Mouse (Mus musculus) limb, embryonic 14.5 days (tissue): ENCODE measurements at regions not wholly inside any gene's neighbourhood (a gene's known extent, or its start where the extent isn't known, plus 50 kb on each side); places are given as distances from the start of the nearest gene placed in this dataset.

ENCODE experiments used
- ATAC-seq: fragments of 200-750 bp; cut with Nextera tagmentation; 2 replicates; pipeline ENCODE4 v1.8.0; 2017; ENCODE audit warnings: low read depth, moderate number of reproducible peaks, moderate TSS enrichment; ENCODE audit not compliant: low FRiP score
- DNase-seq: peaks from one replicate; pipeline ENCODE4 v3.0.0-alpha.2; 2015; ENCODE audit warnings: low spot score
- H3K27ac ChIP-seq: fragments of 300-500 bp; sonication (generic); replicated peaks from 2 replicates; pipeline ENCODE4 v1.5.1; 2014; ENCODE audit warnings: low read depth, mild to moderate bottlenecking, low read length, moderate library complexity, mixed read lengths
- H3K27me3 ChIP-seq: fragments of 300-500 bp; sonication (generic); 2 replicates; pipeline ENCODE4 v1.6.1; 2014; ENCODE audit warnings: low read length, mixed read lengths; ENCODE audit not compliant: control insufficient read depth, insufficient read depth
- H3K36me3 ChIP-seq: fragments of 300-500 bp; sonication (generic); 2 replicates; pipeline ENCODE4 v1.6.1; 2014; ENCODE audit warnings: mild to moderate bottlenecking, low read length, moderate library complexity, mixed read lengths; ENCODE audit not compliant: control insufficient read depth, insufficient read depth
- H3K4me1 ChIP-seq: fragments of 300-500 bp; sonication (generic); 2 replicates; pipeline ENCODE4 v1.6.1; 2014; ENCODE audit warnings: antibody characterized with exemption, low read length, mixed read lengths; ENCODE audit not compliant: control insufficient read depth, insufficient read depth
- H3K4me2 ChIP-seq: fragments of 300-500 bp; sonication (generic); replicated peaks from 2 replicates; pipeline ENCODE4 v1.6.1; 2014; ENCODE audit warnings: low read depth, mild to moderate bottlenecking, low read length, moderate library complexity; ENCODE audit not compliant: severe bottlenecking
- H3K4me3 ChIP-seq: fragments of 300-500 bp; sonication (generic); replicated peaks from 2 replicates; pipeline ENCODE4 v1.5.1; 2014; ENCODE audit warnings: low read length
- H3K9ac ChIP-seq: fragments of 300-500 bp; sonication (generic); 2 replicates; pipeline ENCODE4 v1.6.1; 2014; ENCODE audit warnings: mild to moderate bottlenecking, low read depth, low read length, moderate library complexity; ENCODE audit not compliant: severe bottlenecking
- H3K9me3 ChIP-seq: fragments of 300-500 bp; sonication (generic); 2 replicates; pipeline ENCODE4 v1.6.1; 2016; ENCODE audit warnings: low read length; ENCODE audit not compliant: control insufficient read depth
- POLR2A ChIP-seq: fragments of 200-500 bp; IDR thresholded peaks from 2 replicates; pipeline ENCODE4 v1.8.0; 2012; ENCODE audit warnings: inconsistent platforms, mild to moderate bottlenecking, moderate library complexity, borderline replicate concordance; ENCODE audit not compliant: insufficient read depth, insufficient read length; ENCODE audit errors: extremely low read depth
- WGBS: fragments of 180-500 bp; shearing (Covaris S2); extraction: QIAGEN DNeasy Blood & Tissue Kit; methylation state at CpG from one replicate; pipeline ENCODE4 v1.1.7; 2014; 5-methylcytosine and 5-hydroxymethylcytosine counted together

DNA sequence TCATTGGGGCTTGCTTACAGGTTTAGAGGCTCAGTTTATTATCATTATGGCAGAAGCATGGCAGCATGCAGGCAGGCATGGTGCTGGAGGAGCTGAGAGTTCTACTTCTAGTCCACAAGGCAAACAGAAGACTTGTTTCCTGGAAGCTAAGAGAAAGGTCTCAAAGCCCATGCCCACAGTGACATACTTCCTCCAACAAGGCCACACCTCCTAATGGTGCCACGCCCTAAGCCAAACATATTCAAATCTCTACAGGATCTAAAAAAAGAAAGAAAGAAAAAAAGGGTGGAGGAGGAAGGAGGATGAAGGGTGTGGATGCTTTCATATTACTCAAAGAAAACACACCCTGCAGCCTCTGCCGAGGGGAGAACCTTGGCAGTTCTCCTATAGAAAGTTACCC is 146.3 kb upstream of the Nabp1 start:
- Histone ChIP-seq H3K9ac (no peak overlapping the region), H3K4me2 (no peak overlapping the region), H3K27me3 (no peaks in the 10 kb centered on the region), H3K27ac (no peak overlapping the region), H3K4me1 (peaks cover 10% of the 10 kb centered on the region; the same call in 1 of the 2 replicates), H3K36me3 (no peaks in the 10 kb centered on the region), H3K4me3 (no peak overlapping the region), H3K9me3 (no peaks in the 10 kb centered on the region)
- 70% methylated on average over 2 of the region's 2 CpGs for WGBS
- ATAC-seq = no peak
- TF ChIP-seq POLR2A = no peak
- DNase-seq = no peak

GRCm38 (mm10) chr1:51622986-51623385 is 144.8 kb upstream of the Nabp1 start:
- H3K27me3 ChIP-seq = no peaks in the 10 kb centered on the region
- no peaks in the 10 kb centered on the region for H3K9me3 ChIP-seq
- 91% methylated on average over 3 of the region's 3 CpGs for WGBS
- no peak overlapping the region for H3K4me3 ChIP-seq
- no peak for TF ChIP-seq POLR2A
- peaks cover 20% of the 10 kb centered on the region for H3K4me1 ChIP-seq
- no peak for DNase-seq
- ATAC-seq = no peak
- H3K9ac ChIP-seq = no peak overlapping the region
- H3K36me3 ChIP-seq = no peaks in the 10 kb centered on the region
- H3K27ac ChIP-seq = no peak overlapping the region
- no peak overlapping the region for H3K4me2 ChIP-seq

- DNase-seq = no peak
- 74% methylated on average over 9 of the region's 9 CpGs for WGBS
Observed at GRCm38 (mm10) chr1:51622181-51622862, 144.1 kb upstream of the Nabp1 start.

DNA sequence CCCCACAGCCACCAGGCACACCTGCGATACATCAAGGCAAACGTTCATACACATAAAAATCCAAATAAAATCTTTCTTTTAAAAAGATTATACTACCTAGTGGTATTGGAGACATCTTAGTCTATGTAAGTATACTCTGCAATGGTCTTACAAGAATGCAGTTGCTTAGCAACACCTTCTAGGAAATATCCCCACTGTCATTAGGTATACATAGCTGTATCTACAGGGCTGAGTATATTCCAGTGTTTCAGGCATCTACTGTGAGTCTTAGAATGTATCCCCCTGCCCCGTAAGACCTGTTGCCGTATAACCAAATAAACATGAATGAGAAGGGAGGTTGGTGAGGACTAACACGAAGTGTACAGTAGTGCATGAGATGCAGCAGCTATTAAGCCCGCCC is 142.8 kb upstream of the Nabp1 start:
- TF ChIP-seq POLR2A = no peak
- no peaks in the 10 kb centered on the region for H3K27me3 ChIP-seq
- H3K4me3 ChIP-seq = no peak overlapping the region
- H3K27ac ChIP-seq = no peak overlapping the region
- ATAC-seq (no peak), DNase-seq (no peak)
- no peaks in the 10 kb centered on the region for H3K9me3 ChIP-seq
- peaks cover 30% of the 10 kb centered on the region for H3K4me1 ChIP-seq
- H3K4me2 ChIP-seq = no peak overlapping the region
- no peaks in the 10 kb centered on the region for H3K36me3 ChIP-seq
- 73% methylated on average over 6 of the region's 6 CpGs for WGBS
- no peak overlapping the region for H3K9ac ChIP-seq

More at GRCm38 (mm10) chr1:51622181-51622862, 144.1 kb upstream of the Nabp1 start:
- H3K9me3 ChIP-seq = no peaks in the 10 kb centered on the region
- H3K27ac ChIP-seq = no peak overlapping the region
- H3K27me3 ChIP-seq = no peaks in the 10 kb centered on the region
- H3K4me3 ChIP-seq = no peak overlapping the region
- H3K36me3 ChIP-seq = no peaks in the 10 kb centered on the region
- TF ChIP-seq POLR2A = no peak
- H3K9ac ChIP-seq = no peak overlapping the region
- no peak for ATAC-seq
- peaks cover 26% of the 10 kb centered on the region for H3K4me1 ChIP-seq
- no peak overlapping the region for H3K4me2 ChIP-seq

- DNase-seq (peak; percentile 70), ATAC-seq (peak; percentile 68)
- Histone ChIP-seq H3K36me3 (no peaks in the 10 kb centered on the region), H3K4me1 (peaks cover 20% of the 10 kb centered on the region), H3K27ac (peak overlapping the region; percentile 59), H3K4me3 (no peak overlapping the region), H3K9ac (no peak overlapping the region), H3K9me3 (no peaks in the 10 kb centered on the region), H3K4me2 (no peak overlapping the region; the same call in 1 of the 2 replicates), H3K27me3 (no peaks in the 10 kb centered on the region)
- TF ChIP-seq POLR2A = no peak
- 21% methylated on average over 13 of the region's 13 CpGs for WGBS
Observed at GRCm38 (mm10) chr1:51617502-51618251, 139.5 kb upstream of the Nabp1 start.
